Mouse (Mus musculus) G1E (cell line): ENCODE results near the gene Orc1.

Source experiments
- CTCF ChIP-seq: IDR thresholded peaks from 2 replicates; pipeline ENCODE4 v1.5.1; 2012; ENCODE audit warnings: low read depth, low read length, inconsistent platforms, mixed read lengths
- GATA1 ChIP-seq: IDR thresholded peaks from 2 replicates; pipeline ENCODE4 v1.6.1; 2012; ENCODE audit warnings: borderline replicate concordance, low read length, inconsistent platforms, mixed read lengths
- GATA2 ChIP-seq: IDR thresholded peaks from 2 replicates; pipeline ENCODE4 v1.6.1; 2012; ENCODE audit warnings: low read depth, low read length, inconsistent platforms, borderline replicate concordance
- POLR2AphosphoS5 ChIP-seq: IDR thresholded peaks from 2 replicates; pipeline ENCODE4 v1.6.1; 2012; ENCODE audit warnings: low read depth, low read length, inconsistent platforms; ENCODE audit not compliant: insufficient replicate concordance
- TAL1 ChIP-seq: conservative IDR thresholded peaks from 2 replicates; pipeline ENCODE4 v1.6.1; 2012; ENCODE audit warnings: low read depth, low read length, inconsistent platforms, mixed read lengths

GRCm38 (mm10) chr4:108579743-108580411, 654 bp downstream of the Orc1 start:
- no peak for TF ChIP-seq CTCF
- TF ChIP-seq TAL1, result no peak
- no peak for TF ChIP-seq GATA1
- TF ChIP-seq POLR2AphosphoS5, result no peak
- no peak for TF ChIP-seq GATA2
